In the genomic region with DNA sequence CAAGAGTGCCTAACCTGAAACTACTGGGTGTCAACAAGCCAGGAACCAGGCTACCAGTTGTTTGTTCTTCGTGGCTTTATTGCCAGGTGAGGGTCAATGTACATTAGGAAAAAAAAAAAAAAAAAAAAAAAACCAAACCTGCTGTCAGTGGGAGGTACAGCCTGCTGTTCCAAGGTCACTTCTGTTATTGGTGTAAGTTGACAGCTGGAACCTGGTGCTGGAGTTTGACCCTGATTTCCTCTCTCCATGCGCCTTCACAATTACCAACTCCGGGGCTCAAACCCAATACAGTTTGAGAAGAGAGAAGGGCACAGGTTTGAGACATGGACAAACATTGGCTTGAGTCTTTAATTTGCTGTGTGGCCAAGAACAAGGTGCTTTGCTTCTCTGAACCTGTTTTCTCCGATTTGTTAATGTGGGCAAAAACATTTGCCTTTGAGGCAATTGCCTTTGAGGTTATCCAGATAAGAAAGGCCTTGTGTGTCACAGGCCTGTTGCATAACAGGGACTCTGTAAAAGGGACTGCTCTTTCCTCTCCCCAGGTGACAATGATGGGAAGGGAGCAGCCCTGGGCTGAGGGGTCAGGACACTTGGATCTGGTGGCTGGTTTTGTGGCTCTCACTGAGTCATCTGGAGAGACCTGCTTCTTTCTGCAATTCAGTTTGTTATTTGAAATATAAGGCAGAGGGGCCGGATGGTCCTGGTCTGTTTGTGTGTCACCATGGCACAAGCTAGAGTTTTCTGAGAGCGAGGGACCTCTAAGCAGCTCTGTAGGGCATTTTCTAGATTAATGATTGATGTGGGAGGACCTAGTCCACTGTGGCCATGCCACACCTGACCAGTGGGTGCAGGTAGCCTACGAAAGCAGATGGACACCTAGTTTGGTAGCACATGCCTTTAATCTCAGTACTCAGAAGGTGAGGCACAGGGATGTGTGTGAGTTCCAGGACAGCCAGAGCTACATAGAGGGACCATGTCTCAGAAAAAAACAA, we compare ENCODE assay signal across 24 mouse cellular contexts. TPM values are rescaled to one million over a fixed set of nuclear protein-coding genes. Genes with fewer than 3 reads are reported as not detected.
A peak's percentile ranks its signal among the peaks of the same experiment; 100 is the strongest.
DNase-seq lines count a peak whose midpoint lies in the region; ATAC-seq and TF ChIP-seq lines count a peak whose summit lies in the region.
"Had no signal": no experiment of that assay in that cellular context is flagged by ENCODE, and none has a peak within 500 bp of the region (broad histone marks: within the 10 kb centered on the region; RNA-seq: fewer than 3 reads in every experiment).

No protein-coding gene starts in this region.

- no peaks in the 10 kb centered on the region for H3K27me3 ChIP-seq in intestine, embryonic 14.5 days (replicated peaks; ENCODE audit: control insufficient read depth, insufficient read depth, low read length)
- H3K27me3 ChIP-seq in liver, embryonic 16.5 days (ENCODE audit: control insufficient read depth, insufficient read depth, low read depth, low read length): no peaks in the 10 kb centered on the region
- H3K27me3 ChIP-seq in forebrain, embryonic 10.5 days (ENCODE audit: poor library complexity, severe bottlenecking): peaks cover 9% of the 10 kb centered on the region
- H3K27me3 ChIP-seq in midbrain, postnatal 0 days (ENCODE audit: insufficient read depth, low read length): no peaks in the 10 kb centered on the region
- no peaks in the 10 kb centered on the region for H3K27me3 ChIP-seq in hindbrain, embryonic 11.5 days (ENCODE audit: control insufficient read depth, insufficient read depth, low read length)
- H3K27me3 ChIP-seq: heart, embryonic 12.5 days; limb, embryonic 13.5 days; lung, embryonic 15.5 days; megakaryocyte, embryonic 14.5 days; neural tube, embryonic 12.5 days had no signal

- H3K27ac ChIP-seq in intestine, embryonic 14.5 days (ENCODE audit: low read depth): 0 out of 2 replicates have a peak overlapping the region, but pooled peaks have one; percentile 22
- H3K27ac ChIP-seq in liver, embryonic 16.5 days (ENCODE audit: low read length): peak overlapping the region; percentile 82
- H3K27ac ChIP-seq in forebrain, embryonic 10.5 days: no peak overlapping the region
- H3K27ac ChIP-seq in midbrain, postnatal 0 days (ENCODE audit: low read depth, low read length): no peak overlapping the region
- no peak overlapping the region for H3K27ac ChIP-seq in hindbrain, embryonic 11.5 days (ENCODE audit: low read depth, low read length)
- H3K27ac ChIP-seq: hindbrain, embryonic 10.5 days; limb, embryonic 13.5 days; lung, embryonic 15.5 days; neural tube, embryonic 12.5 days had no signal

- no peak for TF ChIP-seq CTCF in midbrain, postnatal 0 days (IDR thresholded peaks at IDR 0.05)

- H3K4me1 ChIP-seq in intestine, embryonic 14.5 days (replicated peaks; ENCODE audit: control insufficient read depth, insufficient read depth, low read length): no peaks in the 10 kb centered on the region
- H3K4me1 ChIP-seq in liver, embryonic 16.5 days (ENCODE audit: control insufficient read depth, low read depth, low read length): peaks cover 28% of the 10 kb centered on the region
- H3K4me1 ChIP-seq in forebrain, embryonic 10.5 days: peaks cover 22% of the 10 kb centered on the region
- no peaks in the 10 kb centered on the region for H3K4me1 ChIP-seq in midbrain, postnatal 0 days (ENCODE audit: insufficient read depth, low read length)
- H3K4me1 ChIP-seq in hindbrain, embryonic 11.5 days (replicated peaks; ENCODE audit: control insufficient read depth, insufficient read depth, low read length): no peaks in the 10 kb centered on the region
- H3K4me1 ChIP-seq: neural tube, embryonic 12.5 days had no signal

- no peak; the same call in 1 of the 2 replicates for ATAC-seq in intestine, embryonic 14.5 days (replicated peaks; ENCODE audit: low FRiP score, low TSS enrichment, low read depth)
- peak; percentile 77 for ATAC-seq in liver, embryonic 16.5 days (ENCODE audit: low read depth)
- no peak for ATAC-seq in midbrain, postnatal 0 days (ENCODE audit: low FRiP score)
- ATAC-seq in hindbrain, embryonic 11.5 days (ENCODE audit: low FRiP score): no peak
- ATAC-seq: forebrain, embryonic 14.5 days had no signal

- no peaks in the 10 kb centered on the region for H3K36me3 ChIP-seq in intestine, embryonic 14.5 days (ENCODE audit: control insufficient read depth, insufficient read depth, low read length)
- H3K36me3 ChIP-seq in liver, embryonic 16.5 days (ENCODE audit: control insufficient read depth, insufficient read depth): no peaks in the 10 kb centered on the region
- H3K36me3 ChIP-seq in forebrain, embryonic 10.5 days (replicated peaks): no peaks in the 10 kb centered on the region
- no peaks in the 10 kb centered on the region for H3K36me3 ChIP-seq in midbrain, postnatal 0 days (ENCODE audit: insufficient read depth, low read length)
- H3K36me3 ChIP-seq in hindbrain, embryonic 11.5 days (ENCODE audit: control insufficient read depth, insufficient read depth, low read length): no peaks in the 10 kb centered on the region
- H3K36me3 ChIP-seq: heart, embryonic 12.5 days; hindbrain, embryonic 10.5 days; limb, embryonic 13.5 days; lung, embryonic 15.5 days; neural tube, embryonic 12.5 days had no signal

- no peaks in the 10 kb centered on the region for H3K9me3 ChIP-seq in intestine, embryonic 14.5 days (ENCODE audit: control insufficient read depth, low read length)
- no peaks in the 10 kb centered on the region for H3K9me3 ChIP-seq in liver, embryonic 16.5 days (replicated peaks; ENCODE audit: control insufficient read depth, low read length)
- H3K9me3 ChIP-seq in forebrain, embryonic 10.5 days: no peaks in the 10 kb centered on the region
- H3K9me3 ChIP-seq in midbrain, postnatal 0 days (ENCODE audit: low read length): no peaks in the 10 kb centered on the region
- no peaks in the 10 kb centered on the region for H3K9me3 ChIP-seq in hindbrain, embryonic 11.5 days (ENCODE audit: control insufficient read depth, low read length)
- H3K9me3 ChIP-seq: heart, embryonic 12.5 days; hindbrain, embryonic 10.5 days; limb, embryonic 13.5 days; lung, embryonic 15.5 days; neural tube, embryonic 12.5 days had no signal

- H3K4me3 ChIP-seq in intestine, embryonic 14.5 days (ENCODE audit: low read depth, low read length): no peak overlapping the region
- H3K4me3 ChIP-seq in liver, embryonic 16.5 days (ENCODE audit: low read depth, low read length): no peak overlapping the region
- H3K4me3 ChIP-seq in forebrain, embryonic 10.5 days: no peak overlapping the region
- no peak overlapping the region for H3K4me3 ChIP-seq in midbrain, postnatal 0 days (ENCODE audit: low read depth, low read length)
- H3K4me3 ChIP-seq in hindbrain, embryonic 11.5 days (ENCODE audit: low read depth, low read length): no peak overlapping the region
- H3K4me3 ChIP-seq: heart, embryonic 12.5 days; hindbrain, embryonic 10.5 days; limb, embryonic 13.5 days; lung, embryonic 15.5 days; megakaryocyte, embryonic 14.5 days; neural tube, embryonic 12.5 days had no signal

- H3K4me2 ChIP-seq in intestine, embryonic 14.5 days (ENCODE audit: low read length): no peak overlapping the region
- H3K4me2 ChIP-seq in liver, embryonic 16.5 days (ENCODE audit: low read depth, low read length): no peak overlapping the region
- no peak overlapping the region for H3K4me2 ChIP-seq in midbrain, postnatal 0 days (ENCODE audit: low read depth, low read length, poor library complexity, severe bottlenecking)
- no peak overlapping the region for H3K4me2 ChIP-seq in hindbrain, embryonic 11.5 days (replicated peaks; ENCODE audit: low read depth, low read length)
- H3K4me2 ChIP-seq: heart, embryonic 12.5 days; limb, embryonic 13.5 days; lung, embryonic 15.5 days; neural tube, embryonic 12.5 days had no signal

- 73% methylated on average over 7 of the region's 7 CpGs for WGBS in intestine, embryonic 14.5 days
- WGBS in large intestine, adult 2 months: 34% methylated on average over 7 of the region's 7 CpGs
- 55% methylated on average over 7 of the region's 7 CpGs for WGBS in liver, embryonic 16.5 days (ENCODE audit: insufficient replicate concordance)
- WGBS in forebrain, embryonic 10.5 days: 89% methylated on average over 7 of the region's 7 CpGs
- WGBS in midbrain, postnatal 0 days: 84% methylated on average over 7 of the region's 7 CpGs
- WGBS in hindbrain, embryonic 11.5 days: 85% methylated on average over 7 of the region's 7 CpGs

- no peak overlapping the region for H3K9ac ChIP-seq in intestine, embryonic 14.5 days (ENCODE audit: low read length)
- no peak overlapping the region for H3K9ac ChIP-seq in liver, embryonic 16.5 days (ENCODE audit: low read depth, low read length)
- no peak overlapping the region for H3K9ac ChIP-seq in midbrain, postnatal 0 days (replicated peaks; ENCODE audit: low read length, poor library complexity, severe bottlenecking)
- no peak overlapping the region for H3K9ac ChIP-seq in hindbrain, embryonic 11.5 days (ENCODE audit: low read depth, low read length)
- H3K9ac ChIP-seq: heart, embryonic 12.5 days; limb, embryonic 13.5 days; lung, embryonic 15.5 days; neural tube, embryonic 12.5 days had no signal

- peak; percentile 46 for DNase-seq in kidney, adult 9 months
- no peak for DNase-seq in kidney, postnatal 4 days
- no peak for DNase-seq in intestine, embryonic 14.5 days (ENCODE audit: low spot score)
- peak; percentile 67 for DNase-seq in large intestine, adult 2 months (ENCODE audit: low read depth, low spot score)
- DNase-seq in forebrain, embryonic 10.5 days (ENCODE audit: extremely low spot score, low spot score): no peak
- DNase-seq in midbrain, postnatal 0 days (ENCODE audit: low spot score): no peak
- DNase-seq in hindbrain, embryonic 11.5 days (ENCODE audit: low spot score): no peak
- DNase-seq: adrenal gland, adult 8-10 months; cerebellum, adult 9-10 months; gastrocnemius, postnatal 10 days; heart, postnatal 10 days; kidney, postnatal 14 days; layer of hippocampus, postnatal 36 days; lung, postnatal 36 days; midbrain, embryonic 14.5 days; right cerebral cortex, postnatal 25 days had no signal

RNA-seq across cellular contexts. Expression of a gene that starts 27.7 kb away (rescaled TPM):
- polyA plus RNA-seq in intestine, embryonic 14.5 days (2014; fragmentation: Nextera tagmentation; extraction: Ambion mirVana): 24.4 and 26.0 TPM in 2 replicates
- polyA plus RNA-seq in large intestine, adult 2 months (2012; rRNA removed): 4.5 and 6.6 TPM in 2 replicates
- polyA plus RNA-seq in liver, embryonic 16.5 days (2015; fragmentation: Nextera tagmentation; extraction: Ambion mirVana): 4.9 and 5.9 TPM in 2 replicates
- polyA plus RNA-seq in forebrain, embryonic 10.5 days (2016; fragmentation: Nextera tagmentation; extraction: Ambion mirVana): 19.5 and 20.3 TPM in 2 replicates
- 55.7 and 67.7 TPM in 2 replicates for total RNA-seq in midbrain, postnatal 0 days (2014; rRNA removed)
- 34.3 and 39.2 TPM in 2 replicates for polyA plus RNA-seq in midbrain, postnatal 0 days (2015; fragmentation: Nextera tagmentation; extraction: Ambion mirVana)
- polyA plus RNA-seq in hindbrain, embryonic 11.5 days (2014; fragmentation: Nextera tagmentation; extraction: Ambion mirVana): 27.8 and 34.5 TPM in 2 replicates

RNA-seq across cellular contexts. Expression of a gene that starts 52.3 kb away (rescaled TPM):
- 2.0 and 2.8 TPM in 2 replicates for polyA plus RNA-seq in intestine, embryonic 14.5 days (2014; fragmentation: Nextera tagmentation; extraction: Ambion mirVana)
- 17.6 and 25.9 TPM in 2 replicates for polyA plus RNA-seq in large intestine, adult 2 months (2012; rRNA removed)
- 2.2 and 3.2 TPM in 2 replicates for polyA plus RNA-seq in liver, embryonic 16.5 days (2015; fragmentation: Nextera tagmentation; extraction: Ambion mirVana)
- 0.27 and 0.36 TPM in 2 replicates for polyA plus RNA-seq in forebrain, embryonic 10.5 days (2016; fragmentation: Nextera tagmentation; extraction: Ambion mirVana)
- 0.44 and 0.85 TPM in 2 replicates for total RNA-seq in midbrain, postnatal 0 days (2014; rRNA removed)
- 0.16 and 0.28 TPM in 2 replicates for polyA plus RNA-seq in midbrain, postnatal 0 days (2015; fragmentation: Nextera tagmentation; extraction: Ambion mirVana)
- 0.39 and 0.73 TPM in 2 replicates for polyA plus RNA-seq in hindbrain, embryonic 11.5 days (2014; fragmentation: Nextera tagmentation; extraction: Ambion mirVana)

Comparison
In these comparisons a context has a peak if more than half of its experiments do, and no peak if none do; other contexts are left out.
1. DNase-seq: peak in kidney, adult 9 months (single experiment) and large intestine, adult 2 months (single experiment); none in kidney, postnatal 4 days (0 of 2), intestine, embryonic 14.5 days (single experiment), forebrain, embryonic 10.5 days (single experiment), midbrain, postnatal 0 days (single experiment) and hindbrain, embryonic 11.5 days (single experiment).
2. H3K27ac ChIP-seq: peak in intestine, embryonic 14.5 days (single experiment) and liver, embryonic 16.5 days (single experiment); none in forebrain, embryonic 10.5 days (single experiment), midbrain, postnatal 0 days (single experiment) and hindbrain, embryonic 11.5 days (single experiment).